Mouse (Mus musculus): ENCODE data around the gene Wnt11.

The Wnt11 gene

GRCm38 (mm10) chr7:98867053-98867793 lies 32.3 kb downstream of the Wnt11 start:
- DNase-seq (ENCODE audit: low read depth) = no peak

- no peak for DNase-seq (ENCODE audit: low read depth)
Measured at GRCm38 (mm10) chr7:98867794-98868150, 32.9 kb downstream of the Wnt11 start.

GRCm38 (mm10) chr7:98869070-98869469 lies 34.2 kb downstream of the Wnt11 start:
- peak; percentile 30 for DNase-seq (ENCODE audit: low read depth)

- DNase-seq (ENCODE audit: low read depth) = no peak
Measured at GRCm38 (mm10) chr7:98870791-98871190, 35.9 kb downstream of the Wnt11 start.

GRCm38 (mm10) chr7:98871882-98872281 lies 37.0 kb downstream of the Wnt11 start:
- DNase-seq (ENCODE audit: low read depth) = no peak

GRCm38 (mm10) chr7:98873316-98873715 lies 38.4 kb downstream of the Wnt11 start:
- no peak for DNase-seq (ENCODE audit: low read depth)

- no peak for DNase-seq (ENCODE audit: low read depth)
Measured at GRCm38 (mm10) chr7:98874411-98874951, 39.6 kb downstream of the Wnt11 start.

- no peak for DNase-seq (ENCODE audit: low read depth)
Measured at GRCm38 (mm10) chr7:98875390-98875990, 40.6 kb downstream of the Wnt11 start.

GRCm38 (mm10) chr7:98876119-98876518 lies 41.2 kb downstream of the Wnt11 start:
- DNase-seq (ENCODE audit: low read depth) = no peak

GRCm38 (mm10) chr7:98879176-98879575 lies 44.3 kb downstream of the Wnt11 start:
- no peak for DNase-seq (ENCODE audit: low read depth)

GRCm38 (mm10) chr7:98881887-98882286 lies 47.0 kb downstream of the Wnt11 start:
- no peak for DNase-seq (ENCODE audit: low read depth)

- no peak for DNase-seq (ENCODE audit: low read depth)
Measured at GRCm38 (mm10) chr7:98887811-98888261, 52.9 kb downstream of the Wnt11 start.

- DNase-seq (ENCODE audit: low read depth) = no peak
Measured at GRCm38 (mm10) chr7:98888810-98889209, 53.9 kb downstream of the Wnt11 start.

GRCm38 (mm10) chr7:98889211-98889610 lies 54.3 kb downstream of the Wnt11 start:
- DNase-seq (ENCODE audit: low read depth) = no peak

GRCm38 (mm10) chr7:98893144-98893543 lies 58.2 kb downstream of the Wnt11 start:
- no peak for DNase-seq (ENCODE audit: low read depth)

- DNase-seq (ENCODE audit: low read depth) = no peak
Measured at GRCm38 (mm10) chr7:98894305-98894704, 59.4 kb downstream of the Wnt11 start.

- DNase-seq (ENCODE audit: low read depth) = no peak
Measured at GRCm38 (mm10) chr7:98894768-98895167, 59.9 kb downstream of the Wnt11 start.

- no peak for DNase-seq (ENCODE audit: low read depth)
Measured at GRCm38 (mm10) chr7:98895501-98896095, 60.7 kb downstream of the Wnt11 start.

GRCm38 (mm10) chr7:98897323-98897722 lies 62.4 kb downstream of the Wnt11 start:
- no peak for DNase-seq (ENCODE audit: low read depth)

- no peak for DNase-seq (ENCODE audit: low read depth)
Measured at GRCm38 (mm10) chr7:98899815-98900214, 64.9 kb downstream of the Wnt11 start.

- no peak for DNase-seq (ENCODE audit: low read depth)
Measured at GRCm38 (mm10) chr7:98901120-98901519, 66.2 kb downstream of the Wnt11 start.

GRCm38 (mm10) chr7:98903884-98904283 lies 69.0 kb downstream of the Wnt11 start:
- DNase-seq (ENCODE audit: low read depth) = no peak
